Mouse (Mus musculus) heart, adult 18-20 months (tissue): ENCODE results near the gene Odf3b. TPM values are rescaled to one million over a fixed set of nuclear protein-coding genes. Genes with fewer than 3 reads are reported as not detected.

Experiments used
- DNase-seq, 2 experiments: peaks; one replicate each; pipeline ENCODE4 v3.0.0; 2021 to 2022; ENCODE audit warnings: mixed read lengths in 1 of 2
- long read RNA-seq, 2 experiments: library from polyadenylated mRNA; stranded (forward); transcript quantifications; one replicate each; pipeline ENCODE4 v2.0.0; 2021
- total RNA-seq, 2 experiments: library from RNA; stranded (reverse); gene quantifications; 2 replicates each; pipeline ENCODE4 v1.2.3; 2021

Odf3b gene
- 1 to 10 TPM in 1 of 2 experiments, under 1 TPM in 1; 0.72 to 1.7 TPM for total RNA-seq
- long read RNA-seq, experiment 1: 0 reads
- long read RNA-seq, experiment 2: 0 reads

GRCm38 (mm10) chr15:89378831-89379401 lies at the start of gene Odf3b:
Gene Odf3b, minus strand, starts transcription at chr15:89379282.
- DNase-seq: peak; percentile 72 to 74

- peak in 1 of 2 experiments; percentile 41 for DNase-seq
Measured at GRCm38 (mm10) chr15:89428136-89428790, 49.2 kb upstream of the Odf3b start.

- peak; percentile 65 to 73 for DNase-seq
Measured at GRCm38 (mm10) chr15:89426716-89427115, 47.6 kb upstream of the Odf3b start.

GRCm38 (mm10) chr15:89425711-89426121 lies 46.6 kb upstream of the Odf3b start, which contains the start of gene Cpt1b:
Gene Cpt1b, minus strand, starts transcription at chr15:89425863.
- peak; percentile 81 to 90 for DNase-seq

- no peak for DNase-seq
Measured at GRCm38 (mm10) chr15:89424621-89425020, 45.5 kb upstream of the Odf3b start.

GRCm38 (mm10) chr15:89421938-89422337 lies 42.9 kb upstream of the Odf3b start:
- no peak for DNase-seq

- peak; percentile 56 to 72 for DNase-seq
Measured at GRCm38 (mm10) chr15:89415282-89415681, 36.2 kb upstream of the Odf3b start.

GRCm38 (mm10) chr15:89410118-89410517 lies 31.0 kb upstream of the Odf3b start, which contains the start of gene Syce3:
Gene Syce3, minus strand, starts transcription at chr15:89410503.
- DNase-seq: no peak

GRCm38 (mm10) chr15:89406691-89407090 lies 27.6 kb upstream of the Odf3b start:
- no peak for DNase-seq

- no peak for DNase-seq
Measured at GRCm38 (mm10) chr15:89404831-89405623, 25.9 kb upstream of the Odf3b start.

- DNase-seq: no peak
Measured at GRCm38 (mm10) chr15:89402471-89402870, 23.4 kb upstream of the Odf3b start.

- DNase-seq: no peak
Measured at GRCm38 (mm10) chr15:89399716-89400115, 20.6 kb upstream of the Odf3b start.

GRCm38 (mm10) chr15:89398146-89398545 lies 19.1 kb upstream of the Odf3b start:
- DNase-seq: no peak

GRCm38 (mm10) chr15:89396883-89397282 lies 17.8 kb upstream of the Odf3b start:
- no peak for DNase-seq

GRCm38 (mm10) chr15:89390081-89390480 lies 11.0 kb upstream of the Odf3b start:
- DNase-seq: no peak

GRCm38 (mm10) chr15:89387127-89387526 lies 8.0 kb upstream of the Odf3b start:
- DNase-seq: no peak

- no peak for DNase-seq
Measured at GRCm38 (mm10) chr15:89384617-89385016, 5.5 kb upstream of the Odf3b start, which contains the start of gene Klhdc7b. Gene Klhdc7b, plus strand, starts transcription at chr15:89384917.

GRCm38 (mm10) chr15:89379429-89379828 lies 347 bp upstream of the Odf3b start:
- no peak for DNase-seq

- DNase-seq: no peak
Measured at GRCm38 (mm10) chr15:89377938-89378828, 899 bp downstream of the Odf3b start.

- DNase-seq: no peak
Measured at GRCm38 (mm10) chr15:89377362-89377761, 1.7 kb downstream of the Odf3b start.

- DNase-seq: no peak
Measured at GRCm38 (mm10) chr15:89376957-89377356, 2.1 kb downstream of the Odf3b start, which contains the start of gene Tymp. Gene Tymp, minus strand, starts transcription at chr15:89377039.

GRCm38 (mm10) chr15:89376040-89376439 lies 3.0 kb downstream of the Odf3b start:
- DNase-seq: no peak
